Mouse (Mus musculus) R1 (cell line): ENCODE measurements around the gene Chrnd.
A peak's percentile ranks its signal among the peaks of the same experiment; 100 is the strongest.

Source experiments
- DNase-seq: peaks from one replicate; pipeline ENCODE4 v3.0.0-alpha.2; 2018; ENCODE audit warnings: low read depth, low spot score

Gene Chrnd

DNA sequence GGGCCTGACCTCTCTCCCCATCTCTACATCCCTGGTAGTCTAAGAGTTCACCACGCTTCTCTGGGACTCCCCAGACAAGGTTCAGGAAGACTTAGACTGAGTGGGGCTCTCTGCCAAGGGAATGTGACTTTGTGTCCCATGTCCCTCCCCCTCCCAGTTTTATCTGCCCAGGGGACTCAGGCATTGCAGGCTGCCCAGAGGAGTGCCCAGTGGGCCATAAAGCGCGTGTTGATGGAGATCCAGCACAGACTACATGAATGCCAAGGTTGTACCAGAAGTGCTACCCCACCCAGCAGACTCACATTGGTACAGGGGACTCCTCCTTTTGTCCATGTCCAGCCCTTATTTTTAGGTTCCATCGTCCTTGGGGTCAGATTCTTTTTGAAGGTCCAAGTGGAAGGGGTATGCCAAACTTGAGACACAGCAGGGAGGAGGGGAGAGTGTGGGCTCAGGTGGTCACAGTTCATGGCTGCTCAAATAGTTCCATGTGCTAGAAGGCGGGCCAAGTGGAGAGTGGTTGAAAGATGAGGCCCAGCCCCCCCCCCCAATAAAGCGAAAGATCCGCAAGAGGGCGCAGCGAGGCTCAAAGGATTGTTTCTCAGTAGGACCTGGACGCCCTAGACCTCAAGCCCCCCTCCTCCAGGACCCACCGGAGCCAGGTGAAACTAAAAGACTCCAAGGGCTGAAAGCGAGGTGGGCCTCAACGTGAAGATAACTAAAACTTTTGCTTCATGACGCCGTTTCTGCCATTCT lies 6.2 kb upstream of the Chrnd start:
- DNase-seq, result peak; percentile 70

DNA sequence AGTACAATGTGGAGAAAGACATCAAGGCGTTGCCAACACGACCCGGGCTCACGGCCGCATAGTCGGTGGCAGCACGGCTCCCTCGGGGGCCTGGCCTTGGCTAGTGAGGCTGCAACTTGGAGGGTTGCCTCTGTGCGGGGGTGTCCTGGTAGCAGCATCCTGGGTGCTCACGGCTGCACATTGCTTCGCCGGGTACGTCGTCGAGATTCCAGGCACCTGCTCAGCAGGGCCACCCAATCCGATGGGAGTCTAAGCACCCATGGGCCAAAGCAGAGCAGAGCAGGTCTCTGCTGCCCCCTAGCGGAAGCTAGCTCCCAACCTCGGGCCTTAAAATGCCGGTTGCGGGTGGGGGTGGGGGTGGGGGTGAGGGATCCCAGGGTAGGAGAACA lies 5.7 kb upstream of the Chrnd start:
- peak; percentile 75 for DNase-seq

DNA sequence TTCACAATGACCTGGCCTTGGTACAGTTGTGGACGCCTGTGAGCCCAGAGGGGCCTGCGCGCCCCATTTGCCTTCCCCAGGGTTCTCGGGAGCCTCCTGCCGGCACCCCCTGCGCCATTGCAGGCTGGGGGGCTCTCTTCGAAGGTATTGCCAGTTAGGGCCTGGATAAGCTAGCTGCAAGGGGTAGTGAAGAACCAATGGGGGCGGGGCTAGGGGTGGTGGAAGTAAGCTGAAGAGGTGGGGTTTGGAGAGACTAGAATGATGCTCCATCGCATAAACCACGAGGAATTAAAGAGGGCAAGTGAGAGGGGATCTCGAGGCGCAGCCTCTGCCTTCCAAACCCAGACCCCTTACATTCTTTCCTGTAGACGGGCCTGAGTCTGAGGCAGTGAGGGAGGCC lies 4.9 kb upstream of the Chrnd start:
- peak; percentile 58 for DNase-seq

- DNase-seq, result peak; percentile 47
Observed at GRCm38 (mm10) chr1:87186261-87187036, 4.0 kb upstream of the Chrnd start.

GRCm38 (mm10) chr1:87187037-87187355 lies 3.4 kb upstream of the Chrnd start:
- peak; percentile 86 for DNase-seq

DNA sequence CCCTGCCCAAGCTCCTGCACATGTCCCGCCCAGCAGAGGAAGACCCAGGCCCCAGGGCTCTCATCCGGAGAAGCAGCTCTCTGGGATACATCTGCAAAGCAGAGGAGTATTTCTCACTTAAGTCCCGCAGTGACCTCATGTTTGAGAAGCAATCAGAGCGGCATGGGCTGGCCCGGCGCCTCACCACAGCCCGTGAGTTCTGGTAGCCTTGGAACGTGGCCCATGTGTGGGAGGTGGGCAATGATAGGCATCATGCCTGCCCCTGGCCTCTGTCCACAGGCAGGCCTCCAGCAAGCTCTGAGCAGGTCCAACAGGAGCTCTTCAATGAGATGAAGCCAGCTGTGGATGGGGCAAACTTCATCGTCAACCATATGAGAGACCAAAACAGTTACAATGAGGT lies 6.9 kb downstream of the Chrnd start:
- DNase-seq, result no peak

DNA sequence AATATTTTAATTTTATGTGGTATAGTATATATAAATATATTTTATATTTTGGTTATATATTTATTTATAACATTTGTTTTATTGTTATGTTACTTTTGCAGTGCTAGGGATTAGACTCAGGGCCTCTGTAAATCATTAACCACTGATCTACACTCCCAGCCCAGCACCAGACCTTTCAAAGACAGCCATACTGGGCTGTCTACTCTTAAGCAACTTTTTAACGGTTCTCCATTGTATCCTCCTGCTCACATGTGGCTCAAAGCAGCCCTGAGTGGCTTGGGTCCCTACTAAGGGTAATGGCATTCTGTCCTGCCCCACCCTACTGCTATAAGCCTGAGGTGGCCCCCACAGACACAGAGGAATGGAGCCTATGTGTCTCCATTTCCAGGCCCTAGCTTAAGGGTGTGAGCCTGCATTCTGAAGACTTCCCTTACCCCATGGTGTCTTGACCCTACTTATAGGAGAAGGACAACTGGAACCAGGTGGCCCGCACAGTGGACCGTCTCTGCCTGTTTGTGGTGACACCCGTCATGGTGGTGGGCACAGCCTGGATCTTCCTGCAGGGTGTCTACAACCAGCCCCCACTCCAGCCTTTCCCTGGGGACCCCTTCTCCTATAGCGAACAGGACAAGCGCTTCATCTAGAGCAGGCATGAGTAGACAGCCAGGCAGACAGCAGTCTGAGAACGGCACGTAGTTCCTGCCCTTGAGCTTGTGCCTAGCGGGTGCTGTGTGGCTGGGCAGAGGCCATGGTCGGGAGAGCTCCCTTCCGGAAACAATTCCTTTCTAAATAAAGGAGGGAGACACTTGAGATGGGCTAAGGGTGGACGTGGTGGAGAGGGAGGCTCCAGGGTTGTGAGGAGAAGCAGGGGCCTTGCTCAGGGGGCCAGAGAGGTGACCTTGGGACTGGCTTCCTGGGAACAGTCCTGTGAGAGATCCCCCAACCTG lies 8.0 kb downstream of the Chrnd start:
- no peak for DNase-seq

DNA sequence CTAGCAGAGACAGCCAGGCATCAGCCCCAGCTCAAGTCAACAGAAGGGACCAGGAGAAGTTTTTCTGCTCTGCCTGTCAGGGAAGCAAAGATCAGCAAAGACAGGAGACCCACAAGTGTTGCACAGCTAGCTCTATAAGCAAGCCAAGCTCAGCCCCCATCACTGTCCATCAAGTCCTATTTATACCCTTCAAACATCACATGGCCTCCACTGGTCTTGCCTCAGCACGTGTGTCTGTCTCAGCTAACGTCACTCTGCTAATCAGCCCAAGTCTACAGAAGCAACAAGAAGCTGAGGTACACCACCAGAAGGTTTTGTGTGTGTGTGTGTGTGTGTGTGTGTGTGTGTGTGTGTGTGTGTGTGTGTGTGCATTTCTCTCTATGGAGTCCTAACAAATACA lies 10.4 kb downstream of the Chrnd start:
- DNase-seq, result no peak

DNA sequence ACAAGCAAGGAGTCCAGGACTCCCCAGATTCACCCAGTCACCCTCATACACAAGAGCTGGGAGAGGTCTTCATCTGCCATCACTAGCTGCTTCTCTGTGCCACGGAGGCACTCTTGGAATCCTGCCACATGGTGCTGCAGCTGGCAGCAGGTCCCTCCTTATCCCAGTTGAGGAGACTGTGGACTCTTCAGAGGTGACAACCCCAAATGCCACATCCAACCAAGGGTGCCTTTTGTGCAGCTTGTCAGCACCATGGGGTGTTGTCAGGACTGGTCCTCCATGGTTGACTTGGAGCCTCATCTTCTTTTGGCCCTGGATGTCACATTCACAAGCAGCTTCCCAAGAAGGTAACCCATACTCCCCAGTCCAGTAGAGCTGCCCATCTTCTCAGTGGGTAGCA lies 11.4 kb downstream of the Chrnd start:
- no peak for DNase-seq

- no peak for DNase-seq
Observed at GRCm38 (mm10) chr1:87203779-87204178, 13.4 kb downstream of the Chrnd start.

DNA sequence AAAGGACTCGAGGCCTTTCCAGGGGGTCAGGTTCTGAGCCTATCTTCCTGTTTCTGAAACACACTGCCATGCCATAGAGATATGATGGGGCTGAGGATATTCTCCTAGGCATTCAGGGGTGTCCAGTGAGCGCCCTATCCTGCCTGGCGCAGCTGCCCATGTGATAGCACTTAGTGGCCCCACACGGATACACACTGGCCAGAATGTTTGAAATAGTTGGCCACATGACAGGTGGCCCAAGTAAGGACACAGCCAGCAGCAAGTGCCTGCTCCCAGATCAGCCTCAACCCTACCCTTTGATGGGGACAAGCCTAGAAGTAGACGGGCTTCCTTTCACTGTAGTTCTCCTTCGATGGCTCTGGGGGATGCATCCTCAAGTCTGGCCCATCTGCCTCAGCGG lies 14.1 kb downstream of the Chrnd start, which contains the start of gene Chrng:
Chrng (plus strand) TSS at position 193 of the 400 bp plus-strand sequence.
- DNase-seq, result no peak

- DNase-seq, result no peak
Observed at GRCm38 (mm10) chr1:87205038-87205437, 14.6 kb downstream of the Chrnd start.

GRCm38 (mm10) chr1:87205502-87205901 lies 15.1 kb downstream of the Chrnd start:
- no peak for DNase-seq

DNA sequence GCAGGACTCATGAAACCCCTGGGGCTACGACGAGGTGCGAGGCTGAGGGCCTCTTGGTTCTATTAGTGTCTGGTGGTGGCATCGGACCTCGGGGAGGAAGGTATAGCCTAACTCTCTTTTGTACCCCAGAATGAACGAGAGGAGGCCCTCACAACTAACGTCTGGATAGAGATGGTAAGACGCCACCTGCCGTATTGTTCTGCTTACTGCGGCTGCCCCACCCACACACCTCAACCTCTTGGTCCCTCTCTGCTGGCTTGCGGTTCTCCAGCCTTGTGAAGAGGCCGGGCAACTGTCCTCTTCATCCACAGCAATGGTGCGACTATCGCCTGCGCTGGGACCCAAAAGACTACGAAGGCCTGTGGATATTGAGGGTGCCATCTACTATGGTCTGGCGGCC lies 15.9 kb downstream of the Chrnd start:
- peak; percentile 76 for DNase-seq

GRCm38 (mm10) chr1:87211431-87211830 lies 21.0 kb downstream of the Chrnd start:
- no peak for DNase-seq

DNA sequence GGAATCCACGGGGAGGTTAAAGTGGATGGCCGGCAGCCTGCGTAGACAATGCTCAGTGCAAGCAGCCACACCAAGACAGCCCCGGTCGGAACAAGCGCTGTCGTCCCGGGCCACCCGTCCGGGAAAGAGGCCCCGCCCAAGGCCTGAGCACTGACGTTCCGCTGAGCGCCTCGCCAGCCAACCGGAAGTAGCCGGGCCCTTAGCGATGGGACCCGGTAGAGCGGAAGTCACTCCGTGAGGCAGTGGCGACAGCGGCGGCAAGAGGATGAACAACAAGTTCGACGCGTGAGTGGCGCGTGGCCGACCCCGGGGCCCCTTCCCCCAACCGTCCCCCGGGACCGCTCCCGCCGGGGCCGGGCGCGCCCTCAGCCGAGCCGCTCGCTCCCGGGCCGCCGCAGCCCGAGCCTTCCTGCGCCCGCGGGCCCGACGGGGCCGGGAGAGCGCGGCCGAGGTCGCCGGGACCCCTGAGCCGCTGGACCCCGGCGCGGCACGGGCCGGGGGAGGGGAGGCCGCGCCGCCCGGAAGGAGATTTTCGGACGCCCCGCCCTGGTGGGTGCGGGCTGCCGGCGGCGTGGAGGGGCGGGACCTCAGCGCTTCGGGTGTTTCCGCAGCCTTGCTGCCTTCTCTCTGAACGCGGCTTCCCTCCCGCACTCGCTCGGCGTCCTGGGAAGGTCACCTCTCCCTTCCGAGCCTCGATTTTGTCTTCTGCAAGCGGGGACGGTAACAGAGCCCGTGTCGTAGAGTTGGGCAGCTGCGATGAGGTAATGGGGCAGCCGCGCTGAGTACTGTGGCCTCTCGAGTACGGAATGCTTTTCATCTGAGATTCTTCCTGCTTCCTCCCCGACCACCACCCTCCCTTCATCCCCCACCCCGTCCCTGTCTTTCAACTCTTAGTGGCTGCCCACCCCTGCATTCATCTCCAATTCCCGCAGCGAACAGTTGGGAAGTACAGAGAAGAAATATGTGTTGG lies 23.6 kb downstream of the Chrnd start, which contains the start of gene Eif4e2:
Eif4e2 (plus strand) TSS at position 180 of the 970 bp plus-strand sequence.
- peak; percentile 96 for DNase-seq

- no peak for DNase-seq
Observed at GRCm38 (mm10) chr1:87214748-87215147, 24.3 kb downstream of the Chrnd start.

DNA sequence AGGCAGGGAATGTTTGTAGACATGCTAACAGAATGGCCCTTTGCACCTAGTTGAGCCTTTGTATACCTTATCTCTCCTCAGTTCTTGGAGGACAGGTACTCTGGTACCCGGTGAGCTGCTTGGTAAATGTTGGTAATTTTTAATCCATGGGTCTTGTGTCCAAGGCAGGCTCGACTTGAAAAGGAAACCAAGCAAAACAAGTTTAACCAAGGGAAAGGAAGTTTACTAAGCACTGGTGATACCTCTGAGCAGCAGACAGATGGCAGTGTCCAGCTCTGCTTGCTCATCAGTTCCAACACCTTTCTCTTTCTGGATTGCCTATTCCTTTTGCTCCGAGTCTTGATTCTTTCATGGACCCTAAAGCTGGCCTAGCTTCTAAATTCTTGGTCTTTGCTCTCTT lies 27.5 kb downstream of the Chrnd start:
- peak; percentile 89 for DNase-seq

- DNase-seq, result peak; percentile 90
Observed at GRCm38 (mm10) chr1:87225739-87226138, 35.3 kb downstream of the Chrnd start.

- peak; percentile 97 for DNase-seq
Observed at GRCm38 (mm10) chr1:87226409-87227159, 36.2 kb downstream of the Chrnd start.
